In genomic region chr16:10838487-10839245, GRCm38 (mm10) we compare ENCODE assay signal across 9 mouse cellular contexts. TPM values are rescaled to one million over a fixed set of nuclear protein-coding genes. Genes with fewer than 3 reads are reported as not detected.
A peak's percentile ranks its signal among the peaks of the same experiment; 100 is the strongest.
DNase-seq lines count a peak whose midpoint lies in the region; ATAC-seq lines count a peak whose summit lies in the region.
"Had no signal": no experiment of that assay in that cellular context is flagged by ENCODE, and none has a peak within 500 bp of the region (broad histone marks: within the 10 kb centered on the region; RNA-seq: fewer than 3 reads in every experiment).

No protein-coding gene starts in this region.

- ATAC-seq in midbrain, embryonic 14.5 days (ENCODE audit: low FRiP score, low TSS enrichment) = no peak
- ATAC-seq in liver, embryonic 13.5 days (ENCODE audit: low read depth) = no peak
- ATAC-seq in stomach, embryonic 16.5 days (ENCODE audit: insufficient read depth, low FRiP score) = peak; percentile 31; the same call in 1 of the 2 replicates

- H3K9me3 ChIP-seq in midbrain, embryonic 10.5 days (replicated peaks) = no peaks in the 10 kb centered on the region
- no peaks in the 10 kb centered on the region for H3K9me3 ChIP-seq in midbrain, embryonic 14.5 days (ENCODE audit: control insufficient read depth, low read length)
- no peaks in the 10 kb centered on the region for H3K9me3 ChIP-seq in liver, embryonic 13.5 days (replicated peaks)
- H3K9me3 ChIP-seq in stomach, embryonic 16.5 days (replicated peaks; ENCODE audit: control insufficient read depth, low read length) = no peaks in the 10 kb centered on the region

- peak; percentile 18 for DNase-seq in midbrain, embryonic 10.5 days (ENCODE audit: low spot score)
- DNase-seq in midbrain, embryonic 14.5 days = no peak
- DNase-seq in gonadal fat pad, adult 2 months (ENCODE audit: low read depth) = peak; percentile 95
- DNase-seq in liver, embryonic 13.5 days = no peak
- DNase-seq in adrenal gland, postnatal 14 days = no peak
- no peak for DNase-seq in adrenal gland, adult (ENCODE audit: inconsistent age in 2 of 2, low spot score in 1 of 2)
- no peak for DNase-seq in urinary bladder, postnatal 4 days (ENCODE audit: low spot score in 2 of 2)

- no peak overlapping the region for H3K9ac ChIP-seq in midbrain, embryonic 14.5 days (replicated peaks; ENCODE audit: low read length)
- H3K9ac ChIP-seq in liver, embryonic 13.5 days = 0 out of 2 replicates have a peak overlapping the region, but pooled peaks have one; percentile 9
- H3K9ac ChIP-seq in stomach, embryonic 16.5 days (ENCODE audit: low read length) = peak overlapping the region; percentile 30; the same call in 1 of the 2 replicates

- no peak overlapping the region for H3K4me2 ChIP-seq in midbrain, embryonic 14.5 days (ENCODE audit: low read length)
- peak overlapping the region; percentile 8; the same call in 1 of the 2 replicates for H3K4me2 ChIP-seq in liver, embryonic 13.5 days
- 0 out of 2 replicates have a peak overlapping the region, but pooled peaks have one; percentile 15 for H3K4me2 ChIP-seq in stomach, embryonic 16.5 days (ENCODE audit: low read depth, low read length)

- no peak overlapping the region for H3K27ac ChIP-seq in midbrain, embryonic 10.5 days (replicated peaks)
- H3K27ac ChIP-seq in midbrain, embryonic 14.5 days (replicated peaks; ENCODE audit: low read depth, low read length) = no peak overlapping the region
- no peak overlapping the region; the same call in 1 of the 2 replicates for H3K27ac ChIP-seq in liver, embryonic 13.5 days
- peak overlapping the region; percentile 83 for H3K27ac ChIP-seq in stomach, embryonic 16.5 days (ENCODE audit: low read length)

- peaks cover 49% of the 10 kb centered on the region for H3K4me1 ChIP-seq in midbrain, embryonic 10.5 days
- peaks cover 4% of the 10 kb centered on the region for H3K4me1 ChIP-seq in midbrain, embryonic 14.5 days (ENCODE audit: control insufficient read depth, insufficient read depth, low read length)
- peaks cover 55% of the 10 kb centered on the region for H3K4me1 ChIP-seq in liver, embryonic 13.5 days (replicated peaks)
- H3K4me1 ChIP-seq in stomach, embryonic 16.5 days (ENCODE audit: control insufficient read depth, insufficient read depth, low read length) = peaks cover 40% of the 10 kb centered on the region

- H3K36me3 ChIP-seq in midbrain, embryonic 10.5 days = peaks cover 22% of the 10 kb centered on the region
- no peaks in the 10 kb centered on the region for H3K36me3 ChIP-seq in midbrain, embryonic 14.5 days (ENCODE audit: control insufficient read depth, insufficient read depth, low read length)
- H3K36me3 ChIP-seq in liver, embryonic 13.5 days = peaks cover 8% of the 10 kb centered on the region
- H3K36me3 ChIP-seq in stomach, embryonic 16.5 days (ENCODE audit: control insufficient read depth, insufficient read depth, low read length) = no peaks in the 10 kb centered on the region

- WGBS in midbrain, embryonic 10.5 days = 62% methylated on average over 10 of the region's 10 CpGs
- 36% methylated on average over 10 of the region's 10 CpGs for WGBS in midbrain, embryonic 14.5 days
- WGBS in liver, embryonic 13.5 days (ENCODE audit: insufficient replicate concordance) = 32% methylated on average over 10 of the region's 10 CpGs
- WGBS in stomach, embryonic 16.5 days = 44% methylated on average over 10 of the region's 10 CpGs

- H3K27me3 ChIP-seq in midbrain, embryonic 10.5 days (ENCODE audit: low read depth, poor library complexity, severe bottlenecking) = peaks cover 6% of the 10 kb centered on the region
- no peaks in the 10 kb centered on the region for H3K27me3 ChIP-seq in midbrain, embryonic 14.5 days (ENCODE audit: control insufficient read depth, insufficient read depth, low read length)
- H3K27me3 ChIP-seq in liver, embryonic 13.5 days = no peaks in the 10 kb centered on the region
- no peaks in the 10 kb centered on the region for H3K27me3 ChIP-seq in stomach, embryonic 16.5 days (ENCODE audit: control insufficient read depth, insufficient read depth, low read length)

- no peak overlapping the region for H3K4me3 ChIP-seq in midbrain, embryonic 10.5 days
- H3K4me3 ChIP-seq in midbrain, embryonic 14.5 days (replicated peaks; ENCODE audit: low read depth, low read length) = no peak overlapping the region
- H3K4me3 ChIP-seq in liver, embryonic 13.5 days (replicated peaks) = no peak overlapping the region
- no peak overlapping the region for H3K4me3 ChIP-seq in stomach, embryonic 16.5 days (replicated peaks; ENCODE audit: low read length)

RNA-seq across cellular contexts. Expression of gene Rmi2, which starts 3.8 kb away (rescaled TPM):
- 3.7 and 4.5 TPM in 2 replicates for polyA plus RNA-seq in midbrain, embryonic 10.5 days (2016; fragmentation: Nextera tagmentation; extraction: Ambion mirVana)
- polyA plus RNA-seq in midbrain, embryonic 14.5 days (2014; fragmentation: Nextera tagmentation; extraction: Ambion mirVana) = 0.46 and 0.55 TPM in 2 replicates
- polyA plus RNA-seq in gonadal fat pad, adult 2 months (2012; rRNA removed) = 0.08 and 0.14 TPM in 2 replicates
- 2.1 and 2.3 TPM in 2 replicates for polyA plus RNA-seq in liver, embryonic 13.5 days (2015; fragmentation: Nextera tagmentation; extraction: Ambion mirVana)
- 2.2 and 2.4 TPM in 2 replicates for polyA plus RNA-seq in stomach, embryonic 16.5 days (2015; fragmentation: Nextera tagmentation; extraction: Ambion mirVana)
- 1.5 and 1.6 TPM in 2 replicates for total RNA-seq in adrenal gland, postnatal 14 days (2021)

RNA-seq across cellular contexts. Expression of gene Gm11172, which starts 26.0 kb away (rescaled TPM):
- polyA plus RNA-seq in midbrain, embryonic 10.5 days (2016; fragmentation: Nextera tagmentation; extraction: Ambion mirVana) = not detected in 2 replicates
- not detected in 2 replicates for polyA plus RNA-seq in midbrain, embryonic 14.5 days (2014; fragmentation: Nextera tagmentation; extraction: Ambion mirVana)
- polyA plus RNA-seq in gonadal fat pad, adult 2 months (2012; rRNA removed) = not detected in 2 replicates
- not detected in 2 replicates for polyA plus RNA-seq in liver, embryonic 13.5 days (2015; fragmentation: Nextera tagmentation; extraction: Ambion mirVana)
- polyA plus RNA-seq in stomach, embryonic 16.5 days (2015; fragmentation: Nextera tagmentation; extraction: Ambion mirVana) = not detected in 2 replicates
- total RNA-seq in adrenal gland, postnatal 14 days (2021) = not detected in 2 replicates
- polyA plus RNA-seq: neural tube, embryonic 11.5 days had no signal

RNA-seq across cellular contexts. Expression of gene Prm1, which starts 33.0 kb away (rescaled TPM):
- not detected in 2 replicates for polyA plus RNA-seq in midbrain, embryonic 10.5 days (2016; fragmentation: Nextera tagmentation; extraction: Ambion mirVana)
- polyA plus RNA-seq in midbrain, embryonic 14.5 days (2014; fragmentation: Nextera tagmentation; extraction: Ambion mirVana) = 0.74 TPM in 1 of 2 replicates, not detected in the other
- polyA plus RNA-seq in gonadal fat pad, adult 2 months (2012; rRNA removed) = 50.4 and 109 TPM in 2 replicates
- not detected in 2 replicates for polyA plus RNA-seq in liver, embryonic 13.5 days (2015; fragmentation: Nextera tagmentation; extraction: Ambion mirVana)
- polyA plus RNA-seq in stomach, embryonic 16.5 days (2015; fragmentation: Nextera tagmentation; extraction: Ambion mirVana) = not detected in 2 replicates
- total RNA-seq in adrenal gland, postnatal 14 days (2021) = not detected in 2 replicates
- polyA plus RNA-seq: neural tube, embryonic 11.5 days had no signal

RNA-seq across cellular contexts. Expression of gene Prm2, which starts 42.7 kb away (rescaled TPM):
- not detected in 2 replicates for polyA plus RNA-seq in midbrain, embryonic 10.5 days (2016; fragmentation: Nextera tagmentation; extraction: Ambion mirVana)
- polyA plus RNA-seq in midbrain, embryonic 14.5 days (2014; fragmentation: Nextera tagmentation; extraction: Ambion mirVana) = not detected in 2 replicates
- 224 and 271 TPM in 2 replicates for polyA plus RNA-seq in gonadal fat pad, adult 2 months (2012; rRNA removed)
- not detected in 2 replicates for polyA plus RNA-seq in liver, embryonic 13.5 days (2015; fragmentation: Nextera tagmentation; extraction: Ambion mirVana)
- polyA plus RNA-seq in stomach, embryonic 16.5 days (2015; fragmentation: Nextera tagmentation; extraction: Ambion mirVana) = not detected in 2 replicates
- not detected in 2 replicates for total RNA-seq in adrenal gland, postnatal 14 days (2021)
- polyA plus RNA-seq: neural tube, embryonic 11.5 days had no signal

RNA-seq across cellular contexts. Expression of gene Prm3, which starts 48.0 kb away (rescaled TPM):
- not detected in 2 replicates for polyA plus RNA-seq in midbrain, embryonic 10.5 days (2016; fragmentation: Nextera tagmentation; extraction: Ambion mirVana)
- not detected in 2 replicates for polyA plus RNA-seq in midbrain, embryonic 14.5 days (2014; fragmentation: Nextera tagmentation; extraction: Ambion mirVana)
- polyA plus RNA-seq in gonadal fat pad, adult 2 months (2012; rRNA removed) = 1.5 and 3.4 TPM in 2 replicates
- not detected in 2 replicates for polyA plus RNA-seq in liver, embryonic 13.5 days (2015; fragmentation: Nextera tagmentation; extraction: Ambion mirVana)
- not detected in 2 replicates for polyA plus RNA-seq in stomach, embryonic 16.5 days (2015; fragmentation: Nextera tagmentation; extraction: Ambion mirVana)
- not detected in 2 replicates for total RNA-seq in adrenal gland, postnatal 14 days (2021)
- polyA plus RNA-seq: neural tube, embryonic 11.5 days had no signal

Comparison
In these comparisons a context has a peak if more than half of its experiments do, and no peak if none do; other contexts are left out.
1. DNase-seq: peak in midbrain, embryonic 10.5 days (single experiment) and gonadal fat pad, adult 2 months (single experiment); none in midbrain, embryonic 14.5 days (single experiment), liver, embryonic 13.5 days (single experiment), adrenal gland, postnatal 14 days (single experiment), adrenal gland, adult (0 of 2) and urinary bladder, postnatal 4 days (0 of 2).
2. RNA of gene Prm1, which starts 33.0 kb away (polyA plus RNA-seq): 50.4 to 109 TPM in gonadal fat pad, adult 2 months; 0.74 TPM in midbrain, embryonic 14.5 days, not detected in stomach, embryonic 16.5 days, not detected in midbrain, embryonic 10.5 days and not detected in liver, embryonic 13.5 days; every median in the first group is over 10 times any median in the second.